Mouse (Mus musculus) hindbrain, postnatal 0 days (tissue): Measurements from ENCODE around the gene Olfr912. TPM values are rescaled to one million over a fixed set of nuclear protein-coding genes. Genes with fewer than 3 reads are reported as not detected.

Experiments used
- ATAC-seq: fragments of 200-750 bp; cut with Nextera tagmentation; 2 replicates; pipeline ENCODE4 v1.8.0; 2017; ENCODE audit warnings: mild to moderate bottlenecking, moderate TSS enrichment, moderate library complexity
- DNase-seq: peaks from one replicate; pipeline ENCODE4 v3.0.0-alpha.2; 2015; ENCODE audit warnings: low spot score
- H3K27ac ChIP-seq: fragments of 300-500 bp; sonication (generic); 2 replicates; pipeline ENCODE4 v1.5.1; 2014; ENCODE audit warnings: mild to moderate bottlenecking
- H3K27me3 ChIP-seq: fragments of 300-500 bp; sonication (generic); 2 replicates; pipeline ENCODE4 v1.6.1; 2014; ENCODE audit warnings: low read length, mixed read lengths; ENCODE audit not compliant: insufficient read depth
- H3K36me3 ChIP-seq: fragments of 300-500 bp; sonication (generic); 2 replicates; pipeline ENCODE4 v1.6.1; 2014; ENCODE audit warnings: low read length, mixed read lengths; ENCODE audit not compliant: insufficient read depth
- H3K4me1 ChIP-seq: fragments of 300-500 bp; sonication (generic); 2 replicates; pipeline ENCODE4 v1.6.1; 2014; ENCODE audit warnings: antibody characterized with exemption, low read length, mixed read lengths; ENCODE audit not compliant: insufficient read depth
- H3K4me2 ChIP-seq: fragments of 300-500 bp; sonication (generic); 2 replicates; pipeline ENCODE4 v1.6.1; 2014; ENCODE audit warnings: low read depth, mild to moderate bottlenecking, low read length, moderate library complexity, mixed read lengths
- H3K4me3 ChIP-seq: fragments of 300-500 bp; sonication (generic); 2 replicates; pipeline ENCODE4 v1.5.1; 2014; ENCODE audit warnings: low read length
- H3K9ac ChIP-seq: fragments of 300-500 bp; sonication (generic); replicated peaks from 2 replicates; pipeline ENCODE4 v1.6.1; 2014; ENCODE audit warnings: mild to moderate bottlenecking, low read length, moderate library complexity, mixed read lengths
- H3K9me3 ChIP-seq: fragments of 300-500 bp; sonication (generic); 2 replicates; pipeline ENCODE4 v1.6.1; 2016; ENCODE audit warnings: low read length, mixed read lengths
- CTCF ChIP-seq: IDR thresholded peaks from 2 replicates; pipeline ENCODE4 v1.5.1; 2016; ENCODE audit warnings: antibody characterized with exemption, control low read depth, low read depth
- WGBS: fragments of 180-500 bp; shearing (Covaris S2); extraction: QIAGEN DNeasy Blood & Tissue Kit; methylation state at CpG from one replicate; pipeline ENCODE4 v1.1.7; 2014; 5-methylcytosine and 5-hydroxymethylcytosine counted together
- polyA plus RNA-seq: library from polyadenylated mRNA; unstranded; fragments of >200 nt; fragmentation: Nextera tagmentation; extraction: Ambion mirVana; gene quantifications from 2 replicates; pipeline ENCODE4 v1.2.1, GENCODE M21; 2015
- total RNA-seq: library from RNA; depleted of rRNA; stranded (reverse); fragments of >200 nt; gene quantifications from 2 replicates; pipeline ENCODE4 v1.2.3, GENCODE M21; 2014; rRNA removed

The Olfr912 gene
- not detected in 2 replicates for total RNA-seq
- not detected in 2 replicates for polyA plus RNA-seq

DNA sequence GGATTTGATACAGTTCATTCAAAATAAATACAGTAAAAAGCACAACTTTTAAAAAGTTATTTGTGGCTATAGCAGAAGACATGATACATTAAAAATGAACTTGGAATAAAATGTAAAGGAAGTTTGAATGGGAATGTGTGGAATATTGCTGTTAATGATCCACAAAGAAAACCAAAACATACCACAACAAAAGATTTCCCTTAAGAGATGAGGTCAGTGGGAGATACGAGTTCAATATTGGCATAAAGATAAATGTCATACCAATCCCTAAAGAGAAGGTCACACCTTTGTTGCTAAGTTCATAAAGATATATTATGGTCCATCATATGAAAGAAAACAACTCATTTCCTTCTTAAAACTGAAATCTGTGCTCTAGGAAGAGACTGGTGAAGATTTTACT is at the start of gene Olfr912:
Gene Olfr912 (plus strand): TSS at position 301 of the 400 bp plus-strand sequence.
- no peak for DNase-seq
- no peak within 1 kb of the TSS for H3K9ac ChIP-seq
- ATAC-seq: no peak
- H3K27me3 ChIP-seq: no peaks in the 10 kb centered on the region
- no peaks in the 10 kb centered on the region for H3K9me3 ChIP-seq
- no peak within 1 kb of the TSS for H3K4me2 ChIP-seq
- H3K4me3 ChIP-seq: no peak within 1 kb of the TSS
- no peak for TF ChIP-seq CTCF
- WGBS: 87% methylated on average over 1 of the region's 1 CpGs
- H3K36me3 ChIP-seq: no peaks in the 10 kb centered on the region
- H3K27ac ChIP-seq: no peak within 1 kb of the TSS
- no peaks in the 10 kb centered on the region for H3K4me1 ChIP-seq

DNA sequence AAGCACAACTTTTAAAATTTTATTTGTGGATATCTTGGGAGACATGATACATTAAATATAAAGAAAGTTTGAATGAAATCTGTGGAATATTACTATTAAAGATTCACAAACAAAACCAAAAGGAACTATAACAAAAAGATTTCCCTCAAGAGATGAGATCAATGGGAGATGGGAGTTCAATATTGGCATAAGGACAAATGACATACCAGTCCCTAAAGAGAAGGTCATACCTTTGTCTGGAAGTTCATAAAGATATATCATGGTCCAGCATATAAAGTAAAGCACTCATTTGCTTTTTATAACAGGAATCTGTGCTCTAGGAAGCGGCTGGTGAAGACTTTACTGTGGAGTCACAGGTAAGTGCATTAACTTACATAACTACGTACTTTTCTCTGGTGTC is 42.4 kb upstream of the Olfr912 start, which contains the start of gene Olfr910:
Gene Olfr910 (plus strand): TSS at position 301 of the 400 bp plus-strand sequence.
- no peak within 1 kb of the TSS for H3K4me3 ChIP-seq
- H3K27me3 ChIP-seq: no peaks in the 10 kb centered on the region
- TF ChIP-seq CTCF: no peak
- H3K36me3 ChIP-seq: no peaks in the 10 kb centered on the region
- H3K27ac ChIP-seq: no peak within 1 kb of the TSS
- DNase-seq: no peak
- H3K9ac ChIP-seq: no peak within 1 kb of the TSS
- no peak within 1 kb of the TSS for H3K4me2 ChIP-seq
- H3K9me3 ChIP-seq: no peaks in the 10 kb centered on the region
- 91% methylated on average over 2 of the region's 2 CpGs for WGBS
- no peak for ATAC-seq
- H3K4me1 ChIP-seq: no peaks in the 10 kb centered on the region

- H3K36me3 ChIP-seq: no peaks in the 10 kb centered on the region
- no peak overlapping the region for H3K4me3 ChIP-seq
- no peaks in the 10 kb centered on the region for H3K27me3 ChIP-seq
- H3K4me2 ChIP-seq: no peak overlapping the region
- no peak overlapping the region for H3K27ac ChIP-seq
- H3K9me3 ChIP-seq: no peaks in the 10 kb centered on the region
- no peak for ATAC-seq
- DNase-seq: no peak
- 44% methylated on average over 1 of the region's 1 CpGs for WGBS
- no peak for TF ChIP-seq CTCF
- H3K4me1 ChIP-seq: no peaks in the 10 kb centered on the region
- no peak overlapping the region for H3K9ac ChIP-seq
Observed at GRCm38 (mm10) chr9:38591056-38591455, 11.1 kb downstream of the Olfr912 start.

- WGBS: 55% methylated on average over 2 of the region's 2 CpGs
- no peak for DNase-seq
- ATAC-seq: no peak
Observed at GRCm38 (mm10) chr9:38592459-38592858, 12.5 kb downstream of the Olfr912 start, which contains the start of gene Olfr913. Gene Olfr913, plus strand, starts transcription at chr9:38592759.

DNA sequence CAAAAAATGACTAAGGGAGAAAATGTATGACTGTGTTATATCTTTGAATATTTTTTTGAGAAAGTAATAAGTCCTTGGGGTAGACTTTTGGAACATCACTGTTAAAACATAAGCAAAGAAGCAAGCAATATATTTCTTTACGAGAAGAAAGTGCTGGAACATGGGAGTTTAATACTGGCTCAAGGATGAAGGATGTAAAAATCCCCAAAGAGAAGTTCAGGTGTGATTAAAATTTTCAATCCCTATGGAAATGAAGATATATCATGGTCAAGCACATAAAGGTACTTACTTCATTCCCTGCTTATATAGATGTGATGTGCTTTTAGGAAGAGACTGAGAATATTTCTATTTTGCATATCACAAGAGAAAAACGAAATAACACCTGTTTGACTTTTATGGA is 24.8 kb downstream of the Olfr912 start, which contains the start of gene Olfr914:
Gene Olfr914 (plus strand): TSS at position 301 of the 400 bp plus-strand sequence.
- Histone ChIP-seq H3K4me3 (no peak within 1 kb of the TSS), H3K4me2 (no peak within 1 kb of the TSS), H3K36me3 (no peaks in the 10 kb centered on the region), H3K9me3 (no peaks in the 10 kb centered on the region), H3K27me3 (no peaks in the 10 kb centered on the region), H3K27ac (no peak within 1 kb of the TSS), H3K9ac (no peak within 1 kb of the TSS), H3K4me1 (no peaks in the 10 kb centered on the region)
- TF ChIP-seq CTCF: no peak
- no peak for DNase-seq
- no peak for ATAC-seq
- 75% methylated on average over 2 of the region's 2 CpGs for WGBS

More at GRCm38 (mm10) chr9:38592459-38592858, 12.5 kb downstream of the Olfr912 start, which contains the start of gene Olfr913:
- H3K27me3 ChIP-seq: no peaks in the 10 kb centered on the region
- no peaks in the 10 kb centered on the region for H3K36me3 ChIP-seq
- H3K9ac ChIP-seq: no peak within 1 kb of the TSS
- H3K9me3 ChIP-seq: no peaks in the 10 kb centered on the region
- H3K4me2 ChIP-seq: no peak within 1 kb of the TSS
- no peak within 1 kb of the TSS for H3K27ac ChIP-seq
- no peak for TF ChIP-seq CTCF
- no peaks in the 10 kb centered on the region for H3K4me1 ChIP-seq
- H3K4me3 ChIP-seq: no peak within 1 kb of the TSS

DNA sequence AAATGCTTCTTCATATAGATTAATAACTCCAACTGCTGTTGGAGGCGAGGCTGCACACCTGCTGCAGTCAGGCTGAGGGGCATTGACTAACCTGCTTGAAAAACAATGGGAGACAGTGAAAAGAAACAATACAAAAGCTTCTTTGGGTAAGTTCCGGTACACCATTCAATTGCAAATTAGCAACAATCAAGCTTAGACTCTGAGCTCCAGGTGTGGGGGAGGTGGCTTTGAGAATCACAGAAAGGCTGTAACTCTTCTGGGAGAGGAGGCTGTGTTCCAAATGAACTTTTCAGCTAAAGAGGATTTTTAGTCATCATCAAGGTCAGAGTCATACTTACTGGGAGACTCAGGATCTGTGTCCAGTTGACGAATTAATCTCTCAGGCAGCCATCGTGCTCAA is 52.4 kb downstream of the Olfr912 start:
- no peaks in the 10 kb centered on the region for H3K9me3 ChIP-seq
- no peaks in the 10 kb centered on the region for H3K4me1 ChIP-seq
- no peaks in the 10 kb centered on the region for H3K36me3 ChIP-seq
- no peak overlapping the region for H3K27ac ChIP-seq
- no peak overlapping the region for H3K4me2 ChIP-seq
- 84% methylated on average over 4 of the region's 4 CpGs for WGBS
- H3K4me3 ChIP-seq: no peak overlapping the region
- DNase-seq (no peak), ATAC-seq (no peak)
- H3K9ac ChIP-seq: no peak overlapping the region
- no peak for TF ChIP-seq CTCF
- no peaks in the 10 kb centered on the region for H3K27me3 ChIP-seq

Other genes with a start within 250 kb of the Olfr912 start
- not detected in 2 replicates for gene Olfr898, start 231.8 kb upstream of the Olfr912 start, total RNA-seq
- not detected in 2 replicates for gene Olfr898, start 231.8 kb upstream of the Olfr912 start, polyA plus RNA-seq
- gene Olfr250, start 213.3 kb upstream of the Olfr912 start, total RNA-seq: not detected in 2 replicates
- not detected in 2 replicates for gene Olfr250, start 213.3 kb upstream of the Olfr912 start, polyA plus RNA-seq
- not detected in 2 replicates for gene Olfr251, start 203.1 kb upstream of the Olfr912 start, total RNA-seq
- gene Olfr251, start 203.1 kb upstream of the Olfr912 start, polyA plus RNA-seq: not detected in 2 replicates
- gene Olfr147, start 178.5 kb upstream of the Olfr912 start, total RNA-seq: not detected in 2 replicates
- gene Olfr147, start 178.5 kb upstream of the Olfr912 start, polyA plus RNA-seq: not detected in 2 replicates
- not detected in 2 replicates for gene Olfr901, start 150.7 kb upstream of the Olfr912 start, total RNA-seq
- not detected in 2 replicates for gene Olfr901, start 150.7 kb upstream of the Olfr912 start, polyA plus RNA-seq
- not detected in 2 replicates for gene Olfr902, start 132.5 kb upstream of the Olfr912 start, total RNA-seq
- not detected in 2 replicates for gene Olfr902, start 132.5 kb upstream of the Olfr912 start, polyA plus RNA-seq
- not detected in 2 replicates for gene Olfr904, start 117.0 kb upstream of the Olfr912 start, total RNA-seq
- not detected in 2 replicates for gene Olfr904, start 117.0 kb upstream of the Olfr912 start, polyA plus RNA-seq
- not detected in 2 replicates for gene Olfr905, start 109.1 kb upstream of the Olfr912 start, total RNA-seq
- gene Olfr905, start 109.1 kb upstream of the Olfr912 start, polyA plus RNA-seq: not detected in 2 replicates
- not detected in 2 replicates for gene Olfr906, start 93.1 kb upstream of the Olfr912 start, total RNA-seq
- gene Olfr906, start 93.1 kb upstream of the Olfr912 start, polyA plus RNA-seq: not detected in 2 replicates
- gene Olfr907, start 84.4 kb upstream of the Olfr912 start, total RNA-seq: not detected in 2 replicates
- gene Olfr907, start 84.4 kb upstream of the Olfr912 start, polyA plus RNA-seq: not detected in 2 replicates
- not detected in 2 replicates for gene Olfr911-ps1, start 58.6 kb upstream of the Olfr912 start, total RNA-seq
- gene Olfr911-ps1, start 58.6 kb upstream of the Olfr912 start, polyA plus RNA-seq: not detected in 2 replicates
- not detected in 2 replicates for gene Olfr910, start 42.3 kb upstream of the Olfr912 start, total RNA-seq
- gene Olfr910, start 42.3 kb upstream of the Olfr912 start, polyA plus RNA-seq: not detected in 2 replicates
- not detected in 2 replicates for gene Olfr913, start 12.6 kb downstream of the Olfr912 start, total RNA-seq
- gene Olfr913, start 12.6 kb downstream of the Olfr912 start, polyA plus RNA-seq: not detected in 2 replicates
- not detected in 2 replicates for gene Olfr914, start 24.9 kb downstream of the Olfr912 start, total RNA-seq
- not detected in 2 replicates for gene Olfr914, start 24.9 kb downstream of the Olfr912 start, polyA plus RNA-seq
- not detected in 2 replicates for gene Olfr916, start 79.7 kb downstream of the Olfr912 start, total RNA-seq
- not detected in 2 replicates for gene Olfr916, start 79.7 kb downstream of the Olfr912 start, polyA plus RNA-seq
- gene Olfr917, start 85.7 kb downstream of the Olfr912 start, total RNA-seq: not detected in 2 replicates
- not detected in 2 replicates for gene Olfr917, start 85.7 kb downstream of the Olfr912 start, polyA plus RNA-seq
- not detected in 2 replicates for gene Olfr918, start 94.4 kb downstream of the Olfr912 start, total RNA-seq
- gene Olfr918, start 94.4 kb downstream of the Olfr912 start, polyA plus RNA-seq: not detected in 2 replicates
- not detected in 2 replicates for gene Olfr919, start 123.5 kb downstream of the Olfr912 start, total RNA-seq
- gene Olfr919, start 123.5 kb downstream of the Olfr912 start, polyA plus RNA-seq: not detected in 2 replicates
- 9.2 and 14.1 TPM in 2 replicates for gene Vwa5a, start 138.1 kb downstream of the Olfr912 start, total RNA-seq
- 9.4 and 10.2 TPM in 2 replicates for gene Vwa5a, start 138.1 kb downstream of the Olfr912 start, polyA plus RNA-seq
- gene Olfr920, start 172.1 kb downstream of the Olfr912 start, total RNA-seq: 0.21 TPM in 1 of 2 replicates, not detected in the other
- 0.03 and 0.06 TPM in 2 replicates for gene Olfr920, start 172.1 kb downstream of the Olfr912 start, polyA plus RNA-seq
- gene Olfr921, start 192.9 kb downstream of the Olfr912 start, total RNA-seq: not detected in 2 replicates
- gene Olfr921, start 192.9 kb downstream of the Olfr912 start, polyA plus RNA-seq: not detected in 2 replicates
- gene Olfr922, start 234.4 kb downstream of the Olfr912 start, total RNA-seq: not detected in 2 replicates
- gene Olfr922, start 234.4 kb downstream of the Olfr912 start, polyA plus RNA-seq: not detected in 2 replicates
- gene Olfr923, start 246.4 kb downstream of the Olfr912 start, total RNA-seq: not detected in 2 replicates
- gene Olfr923, start 246.4 kb downstream of the Olfr912 start, polyA plus RNA-seq: not detected in 2 replicates